ENCODE assay signal across 20 mouse cellular contexts in genomic region chr10:106010131-106010530, GRCm38 (mm10).
A peak's percentile ranks its signal among the peaks of the same experiment; 100 is the strongest.
DNase-seq lines count a peak whose midpoint lies in the region; ATAC-seq and TF ChIP-seq lines count a peak whose summit lies in the region.
"Had no signal": no experiment of that assay in that cellular context is flagged by ENCODE, and none has a peak within 500 bp of the region (broad histone marks: within the 10 kb centered on the region; RNA-seq: fewer than 3 reads in every experiment).

No protein-coding gene starts in this region.

- no peak overlapping the region for H3K27ac ChIP-seq in left cerebral cortex, adult 2 months
- no peak overlapping the region for H3K27ac ChIP-seq in forebrain, embryonic 16.5 days (ENCODE audit: low read length)
- H3K27ac ChIP-seq: gastrocnemius, adult 2 months; heart, embryonic 10.5 days had no signal

- no peak for TF ChIP-seq CTCF in left cerebral cortex, adult 2 months (IDR thresholded peaks at IDR 0.05)

- H3K4me3 ChIP-seq in left cerebral cortex, adult 2 months: no peak overlapping the region
- H3K4me3 ChIP-seq in forebrain, embryonic 16.5 days (replicated peaks; ENCODE audit: low read length): no peak overlapping the region
- H3K4me3 ChIP-seq: gastrocnemius, adult 2 months; heart, embryonic 10.5 days; megakaryocyte, embryonic 14.5 days had no signal

- DNase-seq in frontal cortex, postnatal 25 days (ENCODE audit: low spot score in 2 of 2): no peak
- peak; percentile 10 to 25 for DNase-seq in left cerebral cortex, adult 9 months (ENCODE audit: low spot score in 2 of 2)
- DNase-seq in left cerebral cortex, adult 2 months (ENCODE audit: extremely low spot score in 1 of 2, low spot score in 2 of 2): no peak
- peak; percentile 68 for DNase-seq in brain, adult 2 months (ENCODE audit: low read depth, low spot score)
- no peak for DNase-seq in thymus, postnatal 10 days (ENCODE audit: low spot score in 2 of 2)
- DNase-seq: adrenal gland, postnatal 36 days; B cell, adult 2 months; cerebellum, adult 8-10 months; gastrocnemius, adult 2 months; heart, postnatal 10 days; kidney, adult 11 months; lung, adult 2 months; spleen, adult 18-20 months; thymus, adult 18-20 months had no signal

- no peak overlapping the region for H3K9ac ChIP-seq in forebrain, embryonic 16.5 days (replicated peaks; ENCODE audit: low read depth, low read length)

- peak; percentile 98 for ATAC-seq in frontal cortex, adult (ENCODE audit: low TSS enrichment)
- ATAC-seq in forebrain, embryonic 16.5 days: peak; percentile 77
- ATAC-seq: midbrain, embryonic 16.5 days had no signal

- no peaks in the 10 kb centered on the region for H3K9me3 ChIP-seq in forebrain, embryonic 16.5 days (ENCODE audit: control insufficient read depth, low read length)
- H3K9me3 ChIP-seq: heart, embryonic 10.5 days had no signal

- WGBS in forebrain, embryonic 16.5 days: 37% methylated on average over 2 of the region's 2 CpGs

- intact Hi-C loops in left cerebral cortex, adult 2 months (cut with DNase I): loop anchor here (10.0 kb wide), 1 partner anchor 245 kb away; no protein-coding TSS in a partner anchor

- H3K4me2 ChIP-seq in forebrain, embryonic 16.5 days (ENCODE audit: low read length): no peak overlapping the region
- H3K4me2 ChIP-seq: liver, embryonic 11.5 days had no signal

- no peaks in the 10 kb centered on the region for H3K36me3 ChIP-seq in forebrain, embryonic 16.5 days (ENCODE audit: control insufficient read depth, insufficient read depth)
- H3K36me3 ChIP-seq: heart, embryonic 10.5 days had no signal

- no peaks in the 10 kb centered on the region for H3K27me3 ChIP-seq in forebrain, embryonic 16.5 days (replicated peaks; ENCODE audit: control insufficient read depth, insufficient read depth, low read length)
- H3K27me3 ChIP-seq: megakaryocyte, embryonic 14.5 days had no signal

- no peaks in the 10 kb centered on the region for H3K4me1 ChIP-seq in forebrain, embryonic 16.5 days (replicated peaks; ENCODE audit: control insufficient read depth, insufficient read depth, low read length)
- H3K4me1 ChIP-seq: heart, embryonic 10.5 days; megakaryocyte, embryonic 14.5 days had no signal

Comparison
In these comparisons a context has a peak if more than half of its experiments do, and no peak if none do; other contexts are left out.
1. DNase-seq: peak in left cerebral cortex, adult 9 months (2 of 2) and brain, adult 2 months (single experiment); none in frontal cortex, postnatal 25 days (0 of 2), left cerebral cortex, adult 2 months (0 of 2) and thymus, postnatal 10 days (0 of 2).